Mouse (Mus musculus): ENCODE measurements around the gene Tsfm. TPM values are rescaled to one million over a fixed set of nuclear protein-coding genes. Genes with fewer than 3 reads are reported as not detected.
A peak's percentile ranks its signal among the peaks of the same experiment; 100 is the strongest.

Gene Tsfm
- polyA plus RNA-seq, 2 experiments: 26.7 to 40.7 TPM

DNA sequence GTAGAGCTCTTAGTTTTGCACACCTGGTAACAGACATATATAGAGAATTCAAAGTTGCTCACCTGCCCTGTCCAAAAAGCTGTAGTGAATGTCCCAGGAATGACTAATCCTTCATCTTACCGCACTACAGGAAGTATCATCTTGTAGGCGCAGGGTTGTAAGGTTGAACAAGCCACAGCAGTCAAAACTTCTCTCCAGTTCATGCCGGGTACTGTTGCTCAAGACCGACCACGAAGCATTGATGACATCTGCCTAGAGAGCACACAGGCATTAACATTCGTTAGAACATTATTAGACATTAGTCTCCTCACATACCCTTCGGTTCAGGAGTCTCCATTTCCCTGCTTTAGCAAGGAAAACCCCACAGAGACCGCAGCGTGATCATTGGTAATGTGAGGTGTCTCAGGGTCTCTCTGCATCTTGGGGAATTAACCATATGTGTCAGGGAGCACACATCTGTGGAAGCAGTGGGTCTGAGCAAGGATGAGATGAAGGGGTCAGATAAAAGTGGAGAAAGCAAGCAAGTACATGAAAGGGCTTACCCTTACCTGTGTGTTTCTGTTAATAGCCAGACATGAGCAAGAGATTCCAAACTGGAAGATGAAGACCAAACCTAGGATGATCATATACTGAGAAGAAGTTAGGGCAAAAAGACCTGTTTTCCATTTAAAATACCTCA lies 37.9 kb upstream of the Tsfm start:
- ATAC-seq (ENCODE audit: insufficient read depth) (no peak), DNase-seq (ENCODE audit: low read depth in 3 of 3, low spot score in 3 of 3) (no peak)
- 44% methylated on average over 9 of the region's 9 CpGs for WGBS (ENCODE audit: insufficient replicate concordance)
- peaks cover 31% of the 10 kb centered on the region for H3K36me3 ChIP-seq (replicated peaks; ENCODE audit: control insufficient read depth, insufficient read depth, low read depth)
- H3K27ac ChIP-seq: peak overlapping the region; percentile 44
- no peaks in the 10 kb centered on the region for H3K9me3 ChIP-seq (ENCODE audit: control insufficient read depth, low read length)
- H3K4me1 ChIP-seq (replicated peaks; ENCODE audit: control insufficient read depth in 2 of 2, insufficient read depth in 2 of 2, low read length in 1 of 2): peaks cover 4 to 27% of the 10 kb centered on the region in 2 experiments; a peak in 3 of 4 replicates
- H3K4me2 ChIP-seq (ENCODE audit: low read depth): peak overlapping the region; percentile 75
- H3K9ac ChIP-seq (replicated peaks): peak overlapping the region; percentile 35; the same call in 1 of the 2 replicates
- peak overlapping the region in 1 of 2 experiments; percentile 59; a peak in 2 of 4 replicates for H3K4me3 ChIP-seq (ENCODE audit: insufficient read depth in 1 of 2, low read depth in 2 of 2, low read length in 2 of 2)
- no peak for TF ChIP-seq EP300 (IDR thresholded peaks at IDR 0.05; ENCODE audit: low read depth)
- TF ChIP-seq CTCF (IDR thresholded peaks at IDR 0.05; ENCODE audit: low read depth): no peak
- H3K27me3 ChIP-seq (ENCODE audit: control insufficient read depth, insufficient read depth, low read length): no peaks in the 10 kb centered on the region

DNA sequence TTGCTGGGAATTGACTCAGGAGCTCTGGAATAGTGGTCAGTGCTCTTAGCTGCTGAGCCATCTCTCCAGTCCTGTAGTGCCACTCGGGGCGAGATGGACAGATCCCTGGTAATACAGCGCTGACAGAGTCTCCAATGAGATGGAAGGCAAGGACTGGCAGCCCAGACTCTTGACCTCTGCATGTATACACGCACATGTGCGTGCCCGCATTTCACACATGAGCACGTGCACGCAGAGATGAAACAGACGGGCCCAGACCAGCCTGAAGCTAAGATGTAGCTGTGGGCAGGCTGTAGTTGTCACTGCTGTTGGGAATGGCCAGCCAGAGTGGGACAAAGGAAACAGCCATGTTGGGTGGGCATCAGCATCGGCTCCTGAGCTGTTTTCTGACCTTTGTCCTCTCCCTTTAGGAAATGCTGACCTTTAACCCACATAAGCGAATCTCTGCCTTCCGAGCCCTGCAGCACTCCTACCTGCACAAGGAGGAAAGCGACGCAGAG lies 35.9 kb upstream of the Tsfm start:
- Histone ChIP-seq H3K4me2 (ENCODE audit: low read depth) (no peak overlapping the region), H3K27ac (no peak overlapping the region), H3K9ac (replicated peaks) (no peak overlapping the region), H3K36me3 (replicated peaks; ENCODE audit: control insufficient read depth, insufficient read depth, low read depth) (peaks cover 31% of the 10 kb centered on the region), H3K9me3 (ENCODE audit: control insufficient read depth, low read length) (no peaks in the 10 kb centered on the region), H3K4me1 (replicated peaks; ENCODE audit: control insufficient read depth in 2 of 2, insufficient read depth in 2 of 2, low read length in 1 of 2) (peaks cover 8 to 30% of the 10 kb centered on the region in 2 experiments; a peak in 3 of 4 replicates), H3K27me3 (ENCODE audit: control insufficient read depth, insufficient read depth, low read length) (peaks cover 11% of the 10 kb centered on the region), H3K4me3 (ENCODE audit: insufficient read depth in 1 of 2, low read depth in 2 of 2, low read length in 2 of 2) (no peak overlapping the region)
- no peak for DNase-seq (ENCODE audit: low read depth in 3 of 3, low spot score in 3 of 3)
- TF ChIP-seq CTCF (IDR thresholded peaks at IDR 0.05; ENCODE audit: low read depth) (no peak), EP300 (IDR thresholded peaks at IDR 0.05; ENCODE audit: low read depth) (no peak)
- 84% methylated on average over 14 of the region's 14 CpGs for WGBS (ENCODE audit: insufficient replicate concordance)
- no peak for ATAC-seq (ENCODE audit: insufficient read depth)

DNA sequence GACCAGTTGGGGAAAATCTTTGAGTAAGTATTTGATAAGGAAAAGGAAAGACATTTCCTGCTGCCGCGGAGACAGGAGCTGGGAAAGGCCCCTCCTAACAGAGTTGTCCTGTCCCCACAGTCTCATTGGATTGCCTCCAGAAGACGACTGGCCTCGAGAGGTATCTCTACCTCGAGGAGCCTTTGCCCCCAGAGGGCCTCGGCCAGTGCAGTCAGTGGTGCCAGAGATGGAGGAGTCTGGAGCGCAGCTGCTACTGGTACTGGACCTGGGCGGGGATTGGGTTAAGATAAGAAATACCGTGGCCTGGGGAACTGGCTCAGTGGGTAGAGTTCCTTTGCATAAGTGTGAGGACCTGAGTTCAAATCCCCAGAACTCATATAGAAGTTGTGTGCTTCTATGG lies 35.3 kb upstream of the Tsfm start:
- Histone ChIP-seq H3K4me3 (ENCODE audit: insufficient read depth in 1 of 2, low read depth in 2 of 2, low read length in 2 of 2) (no peak overlapping the region), H3K27ac (no peak overlapping the region), H3K9me3 (ENCODE audit: control insufficient read depth, low read length) (no peaks in the 10 kb centered on the region), H3K4me1 (replicated peaks; ENCODE audit: control insufficient read depth in 2 of 2, insufficient read depth in 2 of 2, low read length in 1 of 2) (peaks cover 8 to 26% of the 10 kb centered on the region in 2 experiments; a peak in 3 of 4 replicates), H3K36me3 (replicated peaks; ENCODE audit: control insufficient read depth, insufficient read depth, low read depth) (peaks cover 31% of the 10 kb centered on the region), H3K27me3 (ENCODE audit: control insufficient read depth, insufficient read depth, low read length) (peaks cover 17% of the 10 kb centered on the region), H3K9ac (replicated peaks) (no peak overlapping the region), H3K4me2 (ENCODE audit: low read depth) (no peak overlapping the region)
- ATAC-seq (ENCODE audit: insufficient read depth): no peak
- no peak for DNase-seq (ENCODE audit: low read depth in 3 of 3, low spot score in 3 of 3)
- 43% methylated on average over 9 of the region's 9 CpGs for WGBS (ENCODE audit: insufficient replicate concordance)
- TF ChIP-seq EP300 (IDR thresholded peaks at IDR 0.05; ENCODE audit: low read depth) (no peak), CTCF (IDR thresholded peaks at IDR 0.05; ENCODE audit: low read depth) (no peak)

DNA sequence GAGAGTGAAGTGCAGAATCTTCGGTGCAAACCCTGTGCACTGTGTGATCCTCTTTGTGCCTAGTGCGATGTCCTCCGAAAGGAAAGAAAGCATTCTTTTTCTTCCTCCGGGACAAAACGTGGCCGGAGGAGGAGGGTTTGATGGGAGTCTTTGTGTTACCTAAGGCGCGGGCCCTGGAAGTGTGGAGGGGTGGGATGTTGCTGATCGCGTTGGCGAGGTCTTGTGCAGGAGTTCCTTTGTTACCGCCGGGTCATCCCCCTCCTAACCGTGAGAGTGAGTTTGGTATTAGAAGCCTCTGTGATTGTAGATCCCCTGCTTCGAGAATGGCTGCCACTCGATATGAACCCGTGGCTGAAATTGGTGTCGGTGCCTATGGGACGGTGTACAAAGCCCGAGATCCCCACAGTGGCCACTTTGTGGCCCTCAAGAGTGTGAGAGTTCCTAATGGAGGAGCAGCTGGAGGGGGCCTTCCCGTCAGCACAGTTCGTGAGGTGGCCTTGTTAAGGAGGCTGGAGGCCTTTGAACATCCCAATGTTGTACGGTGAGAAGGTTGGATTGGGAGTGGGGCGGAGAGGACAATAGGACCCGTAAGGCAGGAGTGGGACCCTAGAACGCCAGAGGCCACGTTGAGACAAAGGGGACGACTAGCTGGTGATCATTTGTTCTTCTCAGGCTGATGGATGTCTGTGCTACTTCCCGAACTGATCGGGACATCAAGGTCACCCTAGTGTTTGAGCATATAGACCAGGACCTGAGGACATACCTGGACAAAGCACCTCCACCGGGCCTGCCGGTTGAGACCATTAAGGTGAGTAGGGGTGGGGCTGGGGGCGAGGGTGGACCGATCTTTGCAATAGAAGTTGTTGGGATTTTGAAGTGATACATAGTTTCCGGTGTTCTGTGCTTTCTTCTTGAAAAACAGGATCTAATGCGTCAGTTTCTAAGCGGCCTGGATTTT lies 33.6 kb upstream of the Tsfm start:
- Histone ChIP-seq H3K4me2 (ENCODE audit: low read depth) (peak overlapping the region; percentile 93), H3K27ac (peak overlapping the region; percentile 52), H3K4me3 (ENCODE audit: insufficient read depth in 1 of 2, low read depth in 2 of 2, low read length in 2 of 2) (peak overlapping the region; percentile 79 to 89), H3K9ac (replicated peaks) (peak overlapping the region; percentile 77), H3K4me1 (replicated peaks; ENCODE audit: control insufficient read depth in 2 of 2, insufficient read depth in 2 of 2, low read length in 1 of 2) (peaks cover 8 to 22% of the 10 kb centered on the region in 2 experiments; a peak in 3 of 4 replicates), H3K36me3 (replicated peaks; ENCODE audit: control insufficient read depth, insufficient read depth, low read depth) (peaks cover 31% of the 10 kb centered on the region), H3K9me3 (ENCODE audit: control insufficient read depth, low read length) (no peaks in the 10 kb centered on the region), H3K27me3 (ENCODE audit: control insufficient read depth, insufficient read depth, low read length) (peaks cover 35% of the 10 kb centered on the region)
- peak; percentile 1; the same call in 1 of the 2 replicates for ATAC-seq (ENCODE audit: insufficient read depth)
- no peak for TF ChIP-seq EP300 (IDR thresholded peaks at IDR 0.05; ENCODE audit: low read depth)
- no peak for TF ChIP-seq CTCF (IDR thresholded peaks at IDR 0.05; ENCODE audit: low read depth)
- 12% methylated on average over 37 of the region's 37 CpGs for WGBS (ENCODE audit: insufficient replicate concordance)
- DNase-seq (ENCODE audit: low read depth in 3 of 3, low spot score in 3 of 3): no peak
